Mouse (Mus musculus) skeletal muscle tissue, adult 2 months (tissue): ENCODE data around the gene Rtn1.

Source experiments
- DNase-seq: peaks from one replicate; pipeline ENCODE4 v3.0.0-alpha.2; 2012; ENCODE audit warnings: low read depth, low spot score

Gene Rtn1

DNA sequence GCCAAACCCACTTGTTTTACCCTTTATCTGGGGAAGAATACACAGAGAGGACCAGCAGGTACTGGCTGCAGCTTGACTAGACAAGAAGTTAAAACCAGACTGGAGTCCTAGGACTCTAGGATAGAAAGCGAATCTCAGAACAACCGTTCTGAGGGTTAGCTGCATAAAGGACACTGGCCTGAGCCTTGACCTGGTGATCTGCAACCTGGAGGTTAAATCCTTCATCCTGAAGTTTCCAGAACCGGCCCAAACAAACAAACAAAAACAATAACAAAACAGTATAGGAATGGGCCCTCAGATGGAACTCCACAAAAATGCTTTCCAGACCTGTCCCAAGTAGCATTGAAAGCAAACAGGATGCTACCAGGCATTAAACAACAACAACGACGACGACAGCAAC is at the start of gene Rtn1:
Rtn1 (minus strand) TSS at position 101 of the 400 bp plus-strand sequence.
- no peak for DNase-seq

GRCm38 (mm10) chr12:72453941-72454340 is 45.1 kb upstream of the Rtn1 start:
- no peak for DNase-seq

- peak; percentile 45 for DNase-seq
Measured at GRCm38 (mm10) chr12:72441839-72442576, 33.2 kb upstream of the Rtn1 start, which contains the start of gene Lrrc9. Lrrc9 (plus strand) TSS chr12:72441866.

- DNase-seq: no peak
Measured at GRCm38 (mm10) chr12:72438961-72439480, 30.2 kb upstream of the Rtn1 start.

GRCm38 (mm10) chr12:72437676-72438341 is 29.0 kb upstream of the Rtn1 start:
- DNase-seq: no peak

GRCm38 (mm10) chr12:72433241-72433865 is 24.5 kb upstream of the Rtn1 start:
- no peak for DNase-seq

GRCm38 (mm10) chr12:72432209-72432608 is 23.4 kb upstream of the Rtn1 start:
- DNase-seq: no peak

- DNase-seq: no peak
Measured at GRCm38 (mm10) chr12:72427722-72428126, 18.9 kb upstream of the Rtn1 start.

DNA sequence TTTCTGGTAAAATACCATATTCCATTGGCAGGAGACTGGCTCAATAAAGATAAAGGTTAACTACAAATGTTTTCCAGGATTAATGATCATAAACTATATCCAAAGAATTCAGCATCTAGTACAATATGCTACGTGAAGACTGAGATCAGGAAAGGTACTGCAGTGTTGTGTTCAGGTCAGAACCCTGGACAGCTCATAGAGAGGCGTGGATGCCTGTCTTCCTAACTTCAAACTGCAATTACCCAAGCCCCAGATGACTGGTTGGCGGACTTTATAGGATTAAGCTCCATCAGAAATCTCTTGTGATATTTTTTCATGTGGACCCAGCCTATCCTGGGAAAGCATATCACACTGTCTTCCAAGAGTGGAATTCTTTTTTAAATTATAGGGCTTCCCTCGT is 13.8 kb upstream of the Rtn1 start:
- DNase-seq: no peak

DNA sequence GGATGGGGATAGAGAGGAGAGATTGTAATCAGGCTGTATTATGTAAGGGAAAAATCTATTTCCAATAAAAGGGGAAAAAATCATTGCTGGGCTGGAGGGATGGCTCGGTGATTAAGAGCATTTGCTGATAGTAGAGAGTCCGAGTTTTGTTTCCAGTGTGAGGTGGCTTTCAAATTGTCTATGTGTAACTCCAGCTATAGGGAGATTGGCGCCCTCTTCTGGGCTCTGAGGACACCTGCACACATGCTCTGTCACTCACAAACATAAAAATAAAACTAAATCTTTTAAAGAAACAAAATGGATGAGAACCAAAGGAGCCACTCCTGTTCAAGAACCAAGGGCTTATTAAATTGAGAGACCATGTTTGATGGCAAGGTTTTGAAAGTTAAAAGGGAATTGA is 8.9 kb upstream of the Rtn1 start:
- DNase-seq: no peak

- DNase-seq: peak; percentile 9
Measured at GRCm38 (mm10) chr12:72408111-72408891, 553 bp downstream of the Rtn1 start.

GRCm38 (mm10) chr12:72407721-72408110 is 1.1 kb downstream of the Rtn1 start:
- DNase-seq: no peak

DNA sequence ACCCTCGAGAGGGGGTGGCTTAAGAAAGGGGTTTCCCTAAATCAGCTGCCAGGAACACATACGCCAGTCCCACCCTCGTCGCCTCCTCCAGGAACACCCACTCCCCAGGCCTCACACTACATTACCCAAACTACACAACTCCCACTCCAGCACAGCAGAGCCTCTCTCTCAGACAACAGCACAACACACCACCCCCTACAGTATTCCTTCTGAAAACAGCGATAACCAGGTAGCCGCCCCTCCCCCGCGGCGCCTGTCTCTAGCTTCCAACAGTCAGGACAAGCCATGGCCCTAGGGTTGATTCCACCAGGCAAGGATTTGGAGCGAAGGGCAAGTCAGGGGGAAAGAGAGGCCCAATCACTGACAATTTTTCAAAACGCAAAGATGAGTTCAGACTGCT is 1.7 kb downstream of the Rtn1 start:
- no peak for DNase-seq

GRCm38 (mm10) chr12:72405031-72405430 is 3.8 kb downstream of the Rtn1 start:
- no peak for DNase-seq

DNA sequence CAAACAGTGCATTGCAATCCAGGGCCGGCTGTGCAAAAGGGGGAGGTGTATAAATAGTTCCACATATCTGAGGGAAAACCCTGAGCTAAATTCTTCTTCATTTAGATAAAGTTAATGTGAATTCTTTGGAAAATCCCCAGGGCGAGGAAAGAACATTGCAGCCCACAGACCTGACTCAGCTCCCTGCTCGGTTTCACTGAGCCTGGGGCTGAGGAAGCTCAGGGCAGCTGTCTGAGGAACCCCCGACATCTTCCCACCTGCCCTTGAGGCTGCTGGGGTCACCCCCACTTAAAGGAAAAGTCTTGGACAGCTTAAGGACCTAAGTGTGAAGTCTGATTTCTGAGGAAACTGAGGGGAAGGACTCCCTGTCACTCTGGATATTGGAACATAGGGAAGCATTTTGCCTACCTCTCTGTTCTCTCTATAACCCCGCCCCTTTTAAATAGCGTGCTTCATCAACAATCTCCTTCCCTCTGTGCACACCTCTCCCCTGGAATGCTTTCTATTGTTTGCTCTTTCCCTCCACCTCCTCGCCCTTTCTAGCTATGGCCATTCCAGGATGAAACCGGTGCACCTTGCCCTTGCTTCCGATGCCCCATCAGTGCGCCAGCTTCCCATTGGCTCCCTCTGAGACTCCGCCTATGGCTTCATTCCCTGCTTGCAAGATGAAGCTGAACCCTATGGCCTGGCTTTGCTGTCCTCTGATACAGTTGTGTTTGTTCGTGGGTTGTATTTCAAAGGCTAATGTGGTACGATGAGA is 15.6 kb downstream of the Rtn1 start:
- DNase-seq: no peak

- DNase-seq: no peak
Measured at GRCm38 (mm10) chr12:72390346-72390745, 18.5 kb downstream of the Rtn1 start.

GRCm38 (mm10) chr12:72389377-72390103 is 19.3 kb downstream of the Rtn1 start:
- DNase-seq: no peak

DNA sequence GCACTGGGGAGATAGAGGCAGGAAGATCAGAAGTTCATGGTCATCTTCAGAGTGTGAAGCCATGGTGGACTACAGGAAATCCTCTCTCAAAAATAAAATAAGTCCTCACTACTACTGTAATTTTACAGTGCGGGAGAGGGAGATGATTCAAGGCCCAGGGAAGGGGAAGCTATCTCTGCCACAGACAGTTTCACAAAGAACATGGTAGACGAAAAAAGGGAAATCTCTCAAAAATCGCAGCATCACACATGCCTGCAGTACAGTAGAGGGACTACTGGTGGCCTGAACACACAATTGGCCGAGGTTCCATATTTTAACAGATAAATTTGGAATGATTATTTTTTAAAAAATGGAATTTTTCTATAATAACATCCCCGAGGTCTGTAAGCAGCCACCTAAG is 20.0 kb downstream of the Rtn1 start:
- no peak for DNase-seq

GRCm38 (mm10) chr12:72388135-72388534 is 20.7 kb downstream of the Rtn1 start:
- no peak for DNase-seq

DNA sequence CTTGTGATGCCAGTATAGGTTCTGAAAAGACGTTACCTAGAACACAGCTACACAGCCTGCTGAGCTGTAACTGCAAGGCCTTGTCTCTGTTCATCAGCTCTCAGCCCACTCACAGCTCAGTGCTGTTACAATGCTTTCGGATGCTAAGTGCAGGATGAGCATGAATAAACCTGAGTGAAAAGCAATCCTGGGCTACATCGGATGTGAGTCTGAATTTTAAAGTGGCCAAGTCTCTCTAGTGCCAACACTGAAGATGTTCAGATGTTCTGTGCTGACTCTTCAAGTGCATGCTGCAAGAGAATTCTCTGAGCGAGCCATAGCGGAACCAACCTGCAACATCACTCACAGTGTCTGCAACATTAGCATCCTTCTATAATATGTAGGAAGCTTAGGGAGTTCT is 32.5 kb downstream of the Rtn1 start:
- no peak for DNase-seq
